Mouse (Mus musculus) liver, postnatal 0 days (tissue): Measurements from ENCODE around the gene Sos2.

Experiments used
- CTCF ChIP-seq: sonication (generic); IDR thresholded peaks from 2 replicates; pipeline ENCODE4 v1.5.1; 2016; ENCODE audit warnings: antibody characterized with exemption, low read depth
- EP300 ChIP-seq: IDR thresholded peaks from 2 replicates; pipeline ENCODE4 v1.6.1; 2016; ENCODE audit warnings: antibody characterized with exemption, low read depth, mild to moderate bottlenecking

- TF ChIP-seq CTCF (no peak), EP300 (no peak)
These were observed 98.4 kb downstream of the Sos2 start for GRCm38 (mm10) chr12:69583270-69583629.
